Mouse (Mus musculus) cerebellum, adult 2 months (tissue): ENCODE data around the gene Grb10.

Source experiments
- CTCF ChIP-seq: fragments of 200-500 bp; IDR thresholded peaks from 2 replicates; pipeline ENCODE4 v1.5.1; 2011; ENCODE audit warnings: low read depth, mild to moderate bottlenecking, control low read depth, low read length, moderate library complexity, borderline replicate concordance; ENCODE audit not compliant: insufficient read depth
- POLR2A ChIP-seq: fragments of 200-500 bp; IDR thresholded peaks from 2 replicates; pipeline ENCODE4 v1.6.1; 2011; ENCODE audit warnings: low read length, control low read depth, borderline replicate concordance; ENCODE audit not compliant: insufficient read depth

DNA sequence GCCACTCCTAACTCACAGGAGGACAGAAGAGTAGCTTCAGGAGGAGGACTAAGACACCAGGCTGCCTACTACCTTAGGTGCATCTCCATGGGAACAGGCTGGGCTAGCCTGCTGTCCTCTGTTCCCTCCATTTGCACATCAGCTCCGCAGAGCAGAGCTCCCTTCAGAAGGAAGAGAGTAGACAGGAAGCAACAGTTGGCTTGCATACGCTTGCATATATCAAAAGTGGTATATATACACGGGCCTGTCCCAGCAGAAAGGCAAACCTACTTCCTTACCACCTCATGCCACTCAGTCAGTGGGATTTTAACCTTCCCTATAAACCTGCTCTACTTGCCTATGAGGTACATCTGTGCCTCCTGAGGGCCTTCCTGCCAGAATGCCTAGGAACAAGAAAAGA, 149.8 kb downstream of the Grb10 start:
- TF ChIP-seq POLR2A (no peak), CTCF (no peak)
